Mouse (Mus musculus) C2C12 (cell line): ENCODE data around the gene Ina.

Experiments used
- CEBPB ChIP-seq: IDR thresholded peaks from one replicate; pipeline ENCODE4 v1.6.1; 2011; ENCODE audit warnings: low read depth, mild to moderate bottlenecking, control low read depth, moderate library complexity
- CTCF ChIP-seq: IDR thresholded peaks from one replicate; pipeline ENCODE4 v1.5.1; 2011; ENCODE audit not compliant: control insufficient read depth, insufficient read depth, insufficient read length
- MYOD1 ChIP-seq: IDR thresholded peaks from one replicate; pipeline ENCODE4 v1.6.1; 2011; ENCODE audit warnings: low read depth; ENCODE audit not compliant: control insufficient read depth, insufficient read length
- MYOG ChIP-seq: IDR thresholded peaks from one replicate; pipeline ENCODE4 v1.6.1; 2011; ENCODE audit not compliant: control insufficient read depth, insufficient read length; ENCODE audit errors: extremely low read depth
- USF1 ChIP-seq: IDR thresholded peaks from one replicate; pipeline ENCODE4 v1.6.1; 2011; ENCODE audit warnings: low read depth, mild to moderate bottlenecking, control low read depth, moderate library complexity

GRCm38 (mm10) chr19:47047236-47047833 lies 32.8 kb downstream of the Ina start:
- TF ChIP-seq CEBPB (no peak), MYOD1 (no peak), CTCF (no peak), MYOG (no peak), USF1 (no peak)
